Mouse (Mus musculus): ENCODE measurements at regions not wholly inside any gene's neighbourhood (a gene's known extent, or its start where the extent isn't known, plus 50 kb on each side); places are given as distances from the start of the nearest gene placed in this dataset.

- TF ChIP-seq EP300 (IDR thresholded peaks at IDR 0.05; ENCODE audit: low read depth in 1 of 2, low read length in 2 of 2): peak in 1 of 2 experiments; percentile 37; a peak in 1 of 4 replicates
- TF ChIP-seq MAFK (IDR thresholded peaks at IDR 0.05; ENCODE audit: borderline replicate concordance, low read depth, low read length): no peak
- TF ChIP-seq POLR2AphosphoS5 (IDR thresholded peaks at IDR 0.05; ENCODE audit: borderline replicate concordance, low read depth, low read length): no peak
- no peak for TF ChIP-seq MAX (IDR thresholded peaks at IDR 0.05; ENCODE audit: low read length)
- no peak for TF ChIP-seq CTCF (IDR thresholded peaks at IDR 0.05 in 2 of 3, conservative IDR thresholded peaks at IDR 0.05 in 1 of 3; ENCODE audit: control insufficient read depth in 1 of 3, insufficient read depth in 1 of 3, low read depth in 2 of 3, low read length in 3 of 3, poor library complexity in 1 of 3, severe bottlenecking in 1 of 3)
Measured at GRCm38 (mm10) chr13:10947398-10947797, 586.8 kb upstream of the Chrm3 start.

All from MEL (cell line).